Mouse (Mus musculus) gastrocnemius, postnatal 25 days (tissue): ENCODE results near the gene Hmga2. TPM values are rescaled to one million over a fixed set of nuclear protein-coding genes. Genes with fewer than 3 reads are reported as not detected.

Source experiments
- DNase-seq: peaks from one replicate; pipeline ENCODE4 v3.0.0; 2022
- total RNA-seq, 2 experiments: library from RNA; stranded (reverse); gene quantifications; 1 replicate in 1 of 2; 2 replicates in 1 of 2; pipeline ENCODE4 v1.2.3; 2021

The Hmga2 gene
- total RNA-seq, 2 experiments from 2014 or later: 0.08 to 0.13 TPM

DNA sequence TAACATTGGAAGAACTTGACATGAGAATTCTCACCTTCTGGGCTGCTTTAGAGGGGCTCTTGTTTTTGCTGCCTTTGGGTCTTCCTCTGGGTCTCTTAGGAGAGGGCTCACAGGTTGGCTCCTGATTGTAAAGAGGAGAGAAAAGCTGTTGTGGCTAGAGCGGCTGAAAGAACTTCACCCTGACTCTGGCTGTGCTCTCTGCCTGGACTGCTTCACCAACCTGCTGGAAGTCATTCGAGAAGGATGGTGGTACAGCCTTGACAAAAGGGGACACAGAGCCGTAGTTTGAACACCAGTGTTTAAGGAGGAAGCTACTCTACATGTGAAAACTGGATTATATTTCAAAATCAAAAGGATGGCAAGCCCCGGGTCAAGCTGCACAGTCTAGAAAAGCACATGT is 3.1 kb downstream of the Hmga2 start:
- DNase-seq: no peak

DNA sequence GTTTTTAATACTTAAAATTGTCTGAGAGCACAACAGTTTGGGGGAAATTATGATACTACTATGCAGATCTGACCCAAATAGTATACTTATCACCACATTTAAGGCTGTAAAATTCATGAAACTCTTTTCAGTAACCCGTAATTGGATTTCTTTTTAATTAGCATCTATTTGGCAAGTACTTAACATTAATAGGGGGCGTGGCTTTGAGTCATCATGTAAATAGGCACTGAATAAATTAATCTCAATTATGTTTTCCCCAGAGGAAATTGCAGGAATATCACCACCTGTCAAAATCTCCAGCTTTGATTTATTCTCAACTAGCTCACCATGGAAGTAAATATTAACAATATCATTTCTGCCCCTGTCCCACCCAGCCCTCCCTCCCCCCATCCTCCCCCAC is 3.7 kb downstream of the Hmga2 start:
- DNase-seq: no peak

DNA sequence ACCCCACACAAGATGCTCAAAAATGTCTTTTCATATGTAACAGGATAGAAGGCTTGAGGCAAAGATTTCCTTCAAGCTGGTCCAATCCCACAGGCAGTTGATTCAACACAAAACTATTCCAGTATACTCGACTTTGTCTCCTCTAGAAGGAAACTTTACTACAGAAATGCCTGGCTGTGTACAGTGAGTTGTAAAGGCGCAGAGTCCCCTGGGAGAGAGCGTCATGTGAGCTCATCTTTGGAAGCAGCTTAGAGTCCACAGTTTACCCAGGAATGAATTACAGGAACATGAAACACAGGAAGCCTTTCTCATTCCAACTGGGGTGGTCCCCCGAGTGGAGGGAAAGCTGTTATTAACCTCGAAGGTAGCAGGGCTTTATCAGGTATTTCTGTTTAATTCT is 11.1 kb downstream of the Hmga2 start:
- no peak for DNase-seq

DNA sequence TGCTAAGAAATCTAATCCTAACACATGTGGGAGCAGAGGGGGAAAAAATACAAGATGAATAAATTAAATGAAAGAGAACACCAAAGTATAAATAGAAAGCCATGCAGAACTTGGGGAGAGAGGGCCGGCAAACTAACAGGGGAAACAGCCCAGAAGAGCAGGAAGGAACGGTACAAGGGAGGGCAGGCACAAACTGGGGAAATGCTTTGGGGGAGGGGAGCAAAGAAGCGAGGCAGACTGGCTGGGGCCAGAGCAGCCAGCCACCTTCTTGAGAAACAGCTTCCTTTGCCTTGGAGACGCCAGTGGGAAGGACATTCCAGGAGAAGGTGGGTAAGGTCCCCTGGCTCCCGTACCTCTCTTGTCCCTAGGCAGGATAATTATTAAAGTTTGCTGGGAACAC is 14.5 kb downstream of the Hmga2 start:
- no peak for DNase-seq

DNA sequence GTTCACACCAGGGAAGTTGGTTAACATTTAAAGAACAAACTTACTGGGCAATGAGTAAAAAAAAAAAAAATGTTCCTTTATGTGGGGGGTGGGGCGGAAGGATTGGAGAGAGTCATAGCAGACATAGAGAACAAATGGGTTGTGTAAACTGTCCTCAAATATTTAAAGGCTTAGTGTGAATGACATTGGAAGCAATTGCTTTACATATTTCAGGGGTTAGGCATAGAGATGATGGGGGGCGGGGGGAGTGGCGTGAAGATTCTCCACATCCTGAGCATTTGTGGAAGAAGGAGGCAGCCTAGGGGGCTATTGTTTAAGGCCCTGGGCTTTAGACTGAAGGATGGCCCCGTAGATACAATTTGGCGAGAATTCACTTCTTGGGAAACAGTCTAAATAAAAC is 15.0 kb downstream of the Hmga2 start:
- no peak for DNase-seq

DNA sequence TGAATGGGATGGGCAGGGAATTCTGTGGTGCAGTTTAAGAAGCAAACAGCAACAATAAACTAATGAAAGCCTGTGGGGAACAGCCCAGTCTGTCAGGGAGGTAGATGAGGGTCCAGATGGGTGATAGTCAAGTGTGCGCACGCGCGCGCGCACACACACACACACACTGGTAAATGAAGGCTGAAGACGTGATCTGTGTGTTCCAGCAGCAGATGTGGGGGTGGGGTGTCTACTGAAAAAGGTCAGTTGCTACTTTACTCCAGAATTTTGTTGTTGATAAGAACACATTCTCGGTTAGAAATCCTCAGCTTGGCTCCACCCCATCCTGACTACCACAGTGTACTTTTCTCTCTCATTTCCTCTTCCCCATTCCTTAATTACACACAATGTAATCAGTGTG is 17.4 kb downstream of the Hmga2 start:
- no peak for DNase-seq

DNA sequence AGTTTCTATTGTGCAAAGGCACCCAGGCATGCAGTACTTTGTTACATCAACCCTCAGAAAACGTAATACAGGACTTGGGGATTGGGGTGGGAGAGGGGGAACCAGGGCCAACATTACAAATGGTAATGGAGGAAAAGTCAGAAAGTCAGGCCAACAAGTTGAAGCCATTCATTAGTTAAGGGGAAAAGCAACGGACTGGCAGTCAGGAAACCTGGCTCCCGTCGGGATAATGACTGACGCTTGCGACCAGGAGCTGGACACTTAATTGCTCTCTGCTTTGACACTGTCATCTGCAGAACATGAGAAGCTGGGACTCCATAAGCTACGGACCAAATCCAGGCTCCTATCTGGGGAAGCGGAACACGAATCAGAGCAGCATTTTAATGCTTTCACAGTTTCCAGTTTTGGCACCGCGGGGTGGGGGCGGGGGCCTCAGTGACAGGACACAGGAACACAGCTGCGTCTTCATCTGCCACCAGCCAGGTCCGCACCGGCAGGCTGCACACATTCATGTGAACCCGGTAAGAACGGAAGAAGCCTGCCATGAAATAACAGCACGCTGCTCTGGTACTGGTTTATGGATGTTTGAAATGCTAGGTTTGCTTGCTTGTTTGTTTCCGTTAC is 26.5 kb downstream of the Hmga2 start:
- DNase-seq: no peak

DNA sequence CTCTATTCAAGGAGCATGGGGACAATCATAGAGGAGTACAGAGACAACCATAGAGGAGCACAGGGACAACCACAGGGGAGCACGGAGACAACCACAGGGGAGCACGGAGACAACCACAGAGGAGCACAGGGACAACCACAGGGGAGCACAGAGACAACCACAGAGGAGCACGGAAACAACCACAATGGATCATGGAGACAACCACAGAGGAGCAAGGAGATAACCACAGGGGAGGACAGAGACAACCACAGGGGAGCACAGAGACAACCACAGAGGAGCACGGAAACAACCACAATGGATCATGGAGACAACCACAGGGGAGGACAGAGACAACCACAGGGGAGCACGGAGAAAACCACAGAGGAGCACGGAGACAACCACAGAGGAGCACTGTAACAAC is 29.5 kb downstream of the Hmga2 start:
- DNase-seq: no peak

DNA sequence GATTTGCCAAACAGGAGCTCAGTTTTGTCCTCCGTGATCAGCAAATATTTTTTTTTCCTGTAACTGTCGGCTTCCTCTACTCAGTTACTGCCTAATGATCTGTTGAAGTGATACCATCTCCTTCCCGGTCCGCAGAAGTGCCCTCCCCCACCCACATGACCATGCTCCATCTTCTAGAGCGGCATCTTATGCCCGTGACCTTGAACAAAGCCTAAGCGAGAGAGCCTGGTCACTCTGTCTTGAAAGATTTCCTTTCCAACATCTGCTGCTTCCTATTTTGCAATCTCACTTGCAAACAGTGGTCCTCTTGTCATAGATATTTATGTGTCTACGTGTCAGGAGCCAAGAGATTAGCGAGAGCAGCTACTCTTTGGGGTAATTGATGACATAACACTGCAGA is 30.1 kb downstream of the Hmga2 start:
- DNase-seq: no peak

DNA sequence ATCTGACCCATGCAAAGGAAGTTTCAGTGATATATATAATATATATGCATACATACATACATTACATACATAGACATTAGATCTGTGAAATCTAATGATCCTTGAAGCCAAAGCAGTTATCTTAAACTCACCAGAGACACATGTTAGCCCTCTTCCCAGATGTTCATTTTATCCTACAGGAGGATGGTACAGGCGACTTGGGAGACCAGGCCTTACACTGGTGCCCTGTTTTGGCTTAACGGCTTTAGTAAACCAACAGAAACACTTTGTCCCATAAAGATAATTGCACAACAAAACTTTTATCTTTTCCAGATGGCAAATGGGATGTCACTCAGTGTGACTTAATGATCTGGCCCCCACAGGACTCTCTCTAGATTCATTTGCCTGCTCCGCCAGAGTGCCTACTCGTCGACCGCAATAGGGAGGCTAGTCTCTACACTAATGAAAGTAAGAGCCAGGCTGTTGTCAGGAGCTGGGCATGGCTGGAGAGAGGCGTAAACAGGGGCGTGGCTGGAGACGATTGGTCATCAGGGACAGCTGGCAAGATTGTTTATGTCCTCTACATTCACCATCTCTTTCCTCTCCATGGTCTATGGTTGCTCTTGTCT is 31.7 kb downstream of the Hmga2 start:
- DNase-seq: no peak

DNA sequence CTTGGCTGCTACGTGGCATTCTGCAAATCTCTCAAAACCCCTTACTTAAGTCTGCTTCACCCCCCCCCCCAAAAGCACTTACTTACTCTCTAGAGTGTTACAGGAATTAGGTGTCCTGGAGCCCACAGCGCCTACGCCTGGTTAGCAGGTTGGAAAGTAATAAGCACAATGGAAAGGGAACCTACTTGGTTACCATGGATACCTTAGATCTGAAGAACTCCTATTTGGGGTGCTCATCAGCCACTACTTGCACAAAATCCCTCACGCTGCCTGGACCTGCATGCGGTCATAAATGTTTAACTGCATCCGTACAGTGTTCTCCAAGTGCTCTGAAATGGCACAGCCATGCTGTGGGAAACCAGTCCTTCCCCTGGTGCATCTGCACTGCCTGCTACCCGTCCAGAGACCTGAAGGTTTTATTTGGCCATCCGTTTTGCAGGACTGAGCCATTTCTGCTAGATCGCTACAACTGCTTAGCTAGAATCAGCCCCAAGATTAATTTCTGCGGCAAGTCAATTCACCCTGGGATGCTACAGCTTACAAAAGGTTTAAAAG is 32.4 kb downstream of the Hmga2 start:
- no peak for DNase-seq

DNA sequence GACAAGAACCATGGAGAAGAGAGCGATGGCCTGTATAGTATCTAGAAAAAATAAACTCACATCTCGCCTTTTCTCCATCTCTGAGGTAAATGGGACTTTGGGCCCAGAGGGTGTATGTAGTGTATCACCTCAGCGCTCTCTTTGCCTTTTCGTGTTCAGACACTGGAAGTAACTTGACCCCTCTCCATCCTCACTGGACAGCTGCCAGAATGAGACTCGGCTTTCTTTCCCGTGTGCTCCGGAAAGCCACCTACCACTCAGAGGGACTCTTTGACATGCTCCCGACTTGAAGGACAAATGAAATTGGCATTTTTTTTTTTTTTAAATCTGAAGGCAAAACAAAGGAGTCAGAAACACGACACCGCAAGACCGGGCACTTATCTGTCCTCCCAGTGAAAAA is 35.0 kb downstream of the Hmga2 start:
- no peak for DNase-seq

DNA sequence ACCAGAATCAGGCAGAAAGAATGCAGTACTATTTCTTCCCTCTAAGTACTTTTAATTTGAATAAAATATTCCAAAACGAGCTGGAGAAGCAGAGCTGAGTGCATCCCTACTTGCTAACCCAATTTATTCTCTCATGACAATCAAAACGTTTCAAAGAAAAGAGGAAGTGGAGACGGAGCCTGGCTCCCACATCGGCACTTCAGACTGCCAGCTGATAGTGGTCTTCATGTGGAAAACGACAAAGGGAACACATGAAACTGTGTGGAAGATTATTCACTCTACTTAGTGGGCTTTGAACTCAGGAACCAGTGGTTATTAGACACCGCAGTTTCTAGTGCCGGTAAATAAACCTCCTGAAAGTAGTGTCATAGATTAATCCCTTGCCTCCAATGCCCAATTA is 41.8 kb downstream of the Hmga2 start:
- no peak for DNase-seq

DNA sequence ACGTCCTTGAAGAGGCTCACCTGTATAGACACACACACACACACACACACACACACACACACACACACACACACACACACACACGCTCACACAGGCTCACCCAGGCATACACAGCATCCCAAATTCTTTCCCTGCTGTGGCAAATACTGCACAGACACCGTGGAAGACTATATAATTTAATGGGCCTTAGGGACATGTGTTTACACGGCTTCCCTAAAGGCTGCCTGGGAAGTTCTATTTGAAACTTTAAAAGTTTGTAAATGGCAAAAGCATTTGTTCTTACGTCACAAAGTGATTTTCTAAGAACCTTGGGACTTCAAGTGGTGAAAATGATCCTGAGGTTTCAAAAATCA is 42.8 kb downstream of the Hmga2 start:
- DNase-seq: no peak

DNA sequence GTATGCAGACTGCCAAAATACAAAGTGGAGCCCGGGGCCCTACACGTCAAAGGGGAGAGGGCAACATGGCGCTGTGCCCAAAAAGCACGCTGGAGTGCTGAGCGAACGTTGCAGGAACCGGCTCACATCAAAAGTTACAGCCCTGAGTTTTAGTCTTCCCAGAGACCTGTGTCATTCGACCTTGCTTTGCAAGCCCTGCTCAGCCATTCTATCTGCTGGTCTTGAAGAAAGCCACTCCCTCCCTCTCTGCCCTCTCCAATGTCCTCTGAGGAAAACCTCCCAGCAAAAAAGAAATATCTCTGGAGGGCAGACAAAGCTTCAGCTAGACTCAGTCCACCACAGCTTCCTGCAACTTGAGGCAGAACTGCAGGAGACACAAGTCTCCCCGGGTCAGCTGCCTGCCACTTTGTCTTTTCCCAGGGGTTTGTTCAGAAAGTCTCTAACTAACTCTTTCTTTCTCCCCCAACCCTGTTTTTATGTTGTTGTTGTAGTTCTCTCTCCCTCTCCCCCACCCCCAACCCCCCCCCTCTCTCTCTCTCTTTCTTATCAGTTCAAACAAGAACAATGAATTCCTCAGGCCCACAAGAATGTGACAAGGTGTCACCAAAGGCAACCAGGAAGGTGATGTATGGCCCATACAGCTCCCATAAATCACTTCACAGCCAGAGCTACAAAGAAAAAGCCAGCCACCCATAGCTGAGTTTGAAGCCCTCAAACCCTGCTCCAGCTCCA is 43.4 kb downstream of the Hmga2 start:
- DNase-seq: no peak

DNA sequence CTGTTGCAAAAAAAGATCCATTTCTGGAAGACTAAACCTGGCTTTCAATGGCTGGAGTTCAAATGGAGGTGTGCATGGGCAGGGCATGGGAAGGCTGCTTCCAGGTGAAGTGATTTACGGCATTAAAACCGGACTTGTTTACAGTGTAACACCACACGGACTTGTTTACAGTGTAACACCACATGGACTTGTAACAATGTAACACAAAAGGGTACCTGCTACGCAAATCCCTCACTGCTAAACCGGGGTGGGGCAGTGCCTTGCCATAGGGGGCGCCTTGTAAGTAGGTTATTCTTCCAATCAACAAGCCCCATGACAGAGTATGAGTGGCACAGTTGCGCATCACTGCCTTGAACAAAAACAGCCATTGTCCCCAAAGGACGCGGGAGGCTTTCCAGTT is 44.2 kb downstream of the Hmga2 start:
- DNase-seq: no peak

DNA sequence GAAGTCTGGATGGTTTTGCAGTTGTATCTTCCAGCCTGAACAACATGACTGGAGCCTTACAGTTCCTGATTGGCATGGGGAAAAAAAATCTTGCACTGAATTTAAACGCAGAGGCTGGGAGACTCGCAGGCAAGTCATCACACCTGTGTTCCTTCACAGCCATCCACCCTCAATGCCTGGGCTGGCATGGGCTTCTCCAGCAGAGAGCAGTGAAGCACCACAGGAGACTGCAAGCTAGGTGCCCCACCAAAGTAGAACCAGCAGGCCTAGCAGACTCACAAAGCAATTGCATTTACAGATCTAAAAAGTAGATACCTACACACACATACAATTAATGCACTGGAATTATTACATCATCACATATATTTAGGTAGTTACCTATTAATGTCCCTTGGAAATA is 44.8 kb downstream of the Hmga2 start:
- no peak for DNase-seq

DNA sequence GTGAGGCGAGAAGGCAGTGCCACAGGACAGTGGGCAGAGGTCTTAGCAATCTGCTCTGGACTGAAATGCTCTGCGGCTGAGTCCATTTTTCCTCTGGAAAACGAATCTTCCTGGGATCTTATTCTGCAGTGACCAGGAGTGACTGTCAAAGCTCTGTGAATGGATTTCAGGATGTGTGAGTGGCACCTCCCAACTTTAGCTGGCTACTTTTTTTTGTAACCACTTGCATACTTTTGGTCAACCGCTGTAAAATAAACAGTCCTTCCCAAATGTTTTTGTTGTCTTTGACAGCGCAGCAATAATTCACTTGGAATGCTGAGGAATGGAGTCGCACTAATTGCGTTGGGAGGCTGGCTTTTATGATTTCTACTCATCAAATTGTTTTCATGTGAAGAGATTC is 45.8 kb downstream of the Hmga2 start:
- DNase-seq: no peak

DNA sequence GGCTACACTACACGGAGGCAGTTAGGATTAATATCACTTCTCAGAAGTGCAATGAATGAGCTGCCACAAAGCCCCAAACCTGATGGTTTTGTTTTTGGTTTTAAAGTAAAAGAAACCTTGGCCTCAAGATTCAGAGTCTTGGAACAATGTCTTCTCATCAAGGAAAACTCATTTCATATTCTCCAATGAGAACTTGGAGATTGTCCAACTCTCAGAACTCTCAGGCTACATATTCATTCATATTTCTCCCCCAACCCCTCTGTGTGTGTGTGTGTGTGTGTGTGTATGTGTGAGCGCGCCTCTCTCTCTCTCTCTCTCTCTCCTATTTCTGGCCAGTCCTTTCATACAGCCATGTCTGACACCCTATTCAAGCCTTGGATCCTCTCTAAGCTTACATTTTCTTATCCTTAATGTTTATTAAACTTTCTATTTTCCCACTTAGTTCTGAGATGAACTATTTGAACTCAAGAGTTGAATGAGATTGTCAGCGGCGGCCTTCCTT is 46.5 kb downstream of the Hmga2 start:
- no peak for DNase-seq

DNA sequence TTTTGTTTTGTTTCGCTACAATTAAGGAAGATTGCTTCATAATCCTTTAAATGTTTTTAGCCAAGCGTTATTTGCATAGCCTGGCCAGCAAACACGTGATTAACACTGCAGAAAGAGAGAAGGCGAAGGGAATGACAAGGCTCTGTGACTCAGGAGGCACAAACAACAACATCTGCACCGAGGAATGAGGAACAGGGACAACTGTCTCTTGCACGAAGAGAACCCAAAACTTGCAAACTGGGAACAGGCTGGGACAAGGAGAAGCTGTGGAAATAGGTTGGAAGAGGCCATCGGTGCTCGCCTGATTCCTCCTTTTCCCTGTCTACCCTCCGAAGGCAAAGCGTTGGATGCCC is 47.1 kb downstream of the Hmga2 start:
- DNase-seq: no peak

DNA sequence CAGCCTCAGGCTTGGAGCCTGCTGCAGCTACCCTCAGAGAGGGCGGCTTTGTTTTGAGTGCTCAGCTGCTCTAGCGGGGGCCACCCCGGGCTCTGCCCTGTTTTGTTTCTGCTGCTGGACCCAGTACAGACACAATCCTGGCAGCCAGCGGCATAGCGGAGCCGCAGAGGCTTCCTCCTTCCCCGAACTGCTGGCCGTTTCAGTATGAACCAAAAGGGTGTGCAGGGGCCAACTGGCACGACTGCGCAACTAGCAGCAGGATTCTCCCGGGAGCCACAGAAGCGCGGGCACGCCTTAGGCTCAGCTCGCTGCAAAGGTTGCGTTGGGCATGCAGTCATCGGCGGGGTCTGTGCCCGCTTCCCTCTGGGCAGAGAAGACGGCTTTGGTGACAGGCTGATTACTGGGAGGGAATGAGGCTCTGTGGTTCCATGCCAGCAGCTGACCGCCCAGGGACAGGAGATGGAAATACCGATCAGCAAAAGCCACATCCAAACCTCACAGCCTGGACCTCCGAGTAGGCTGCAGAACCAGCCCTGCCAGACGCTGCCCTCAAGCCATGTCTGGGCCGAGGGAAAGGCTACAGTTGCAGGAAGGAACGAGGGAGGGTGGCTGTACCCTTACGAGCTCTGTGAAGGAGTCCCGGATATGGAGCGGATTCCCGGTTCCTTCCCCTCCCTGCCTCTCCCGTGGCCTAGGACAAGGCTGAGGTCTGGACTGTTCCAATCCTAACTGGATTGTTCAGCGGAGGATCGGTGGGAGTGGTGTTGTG is 47.7 kb downstream of the Hmga2 start:
- DNase-seq: peak; percentile 79

DNA sequence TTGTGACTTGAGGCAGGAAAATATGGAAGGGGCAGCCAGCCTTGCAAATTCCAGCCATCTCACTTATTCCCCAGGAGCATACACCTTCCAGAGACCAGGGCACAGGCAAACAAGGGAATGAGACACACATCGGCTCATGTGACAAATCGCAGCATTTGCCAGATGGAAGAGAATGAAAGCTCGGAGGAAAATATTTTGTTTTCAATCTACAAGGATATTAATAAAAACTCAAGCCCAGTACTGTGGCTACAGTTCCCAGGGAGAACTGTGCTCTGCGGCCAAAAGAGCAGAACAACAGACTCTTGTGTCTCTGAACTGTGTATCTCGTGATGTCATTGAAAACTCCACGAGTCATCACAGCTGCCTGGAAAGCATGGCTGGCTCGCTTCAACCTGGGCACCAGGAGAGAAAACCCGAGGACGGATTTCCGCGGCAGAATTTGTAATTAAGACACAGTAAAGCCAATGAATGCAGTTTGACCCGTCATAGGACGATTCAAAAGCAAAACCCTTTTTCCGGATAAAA is 50.1 kb downstream of the Hmga2 start:
- DNase-seq: peak; percentile 42

DNA sequence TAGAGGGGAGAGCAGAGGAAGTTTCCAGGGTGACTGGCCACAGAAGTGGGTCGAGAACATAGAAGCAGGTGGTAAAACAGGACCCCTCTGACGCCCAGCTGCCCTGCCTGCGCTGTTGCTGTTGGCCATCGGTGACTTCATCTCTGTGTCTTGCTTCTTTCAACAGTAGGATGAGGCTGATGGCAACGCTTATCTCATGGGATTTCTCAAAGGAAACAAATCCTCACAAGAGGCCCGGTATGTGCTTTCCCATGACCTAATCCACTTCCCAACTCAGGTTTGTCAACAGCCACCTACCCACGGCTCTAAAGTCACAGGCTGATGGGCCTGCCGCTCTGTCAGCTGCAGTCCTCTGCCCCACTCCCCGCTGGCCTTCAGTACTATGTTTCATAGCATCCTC is 52.3 kb downstream of the Hmga2 start:
- no peak for DNase-seq
